Mouse (Mus musculus): Measurements from ENCODE around the gene Map2k7.

The Map2k7 gene

GRCm38 (mm10) chr8:4226323-4226722 is 12.2 kb upstream of the Map2k7 start:
- intact Hi-C loops (cut with DNase I), result no loop called here

GRCm38 (mm10) chr8:4226739-4227347 is 11.7 kb upstream of the Map2k7 start, which contains the start of gene Lrrc8e:
Gene Lrrc8e (plus strand): TSS chr8:4226827.
- intact Hi-C loops (cut with DNase I), result no loop called here

GRCm38 (mm10) chr8:4227919-4228318 is 10.6 kb upstream of the Map2k7 start:
- intact Hi-C loops (cut with DNase I), result no loop called here

GRCm38 (mm10) chr8:4229784-4230183 is 8.8 kb upstream of the Map2k7 start:
- intact Hi-C loops (cut with DNase I), result no loop called here

- intact Hi-C loops (cut with DNase I), result no loop called here
Measured at GRCm38 (mm10) chr8:4230612-4231351, 7.8 kb upstream of the Map2k7 start.

- intact Hi-C loops (cut with DNase I), result no loop called here
Measured at GRCm38 (mm10) chr8:4237814-4238433, 616 bp upstream of the Map2k7 start.

GRCm38 (mm10) chr8:4239193-4239890 is 802 bp downstream of the Map2k7 start:
- intact Hi-C loops (cut with DNase I), result no loop called here

GRCm38 (mm10) chr8:4245061-4245460 is 6.5 kb downstream of the Map2k7 start:
- intact Hi-C loops (cut with DNase I), result no loop called here

GRCm38 (mm10) chr8:4245737-4246136 is 7.2 kb downstream of the Map2k7 start:
- intact Hi-C loops (cut with DNase I), result no loop called here

- intact Hi-C loops (cut with DNase I), result no loop called here
Measured at GRCm38 (mm10) chr8:4247241-4247640, 8.7 kb downstream of the Map2k7 start.

- intact Hi-C loops (cut with DNase I), result no loop called here
Measured at GRCm38 (mm10) chr8:4247951-4248540, 9.5 kb downstream of the Map2k7 start, which contains the start of gene Tgfbr3l. Gene Tgfbr3l (plus strand): TSS chr8:4248214.

- intact Hi-C loops (cut with DNase I), result no loop called here
Measured at GRCm38 (mm10) chr8:4249213-4249612, 10.7 kb downstream of the Map2k7 start.

GRCm38 (mm10) chr8:4250306-4250970 is 11.9 kb downstream of the Map2k7 start:
- intact Hi-C loops (cut with DNase I), result loop anchor here (5.0 to 10.0 kb wide), 2 partner anchors 72 to 424 kb away; no protein-coding TSS in a partner anchor

- intact Hi-C loops (cut with DNase I), result loop anchor here (5.0 to 10.0 kb wide), 2 partner anchors 70 to 423 kb away; no protein-coding TSS in a partner anchor
Measured at GRCm38 (mm10) chr8:4252116-4252760, 13.7 kb downstream of the Map2k7 start.

- intact Hi-C loops (cut with DNase I), result loop anchor here (5.0 to 10.0 kb wide), 2 partner anchors 69 to 422 kb away; no protein-coding TSS in a partner anchor
Measured at GRCm38 (mm10) chr8:4252934-4253841, 14.6 kb downstream of the Map2k7 start, which contains the start of gene Snapc2. Gene Snapc2 (plus strand): TSS chr8:4253080.

GRCm38 (mm10) chr8:4254001-4254400 is 15.5 kb downstream of the Map2k7 start:
- intact Hi-C loops (cut with DNase I), result loop anchor here (5.0 to 10.0 kb wide), 2 partner anchors 68 to 421 kb away; no protein-coding TSS in a partner anchor

GRCm38 (mm10) chr8:4255471-4255870 is 16.9 kb downstream of the Map2k7 start:
- intact Hi-C loops (cut with DNase I), result loop anchor here (5.0 to 10.0 kb wide), 3 partner anchors 63 to 419 kb away; no protein-coding TSS in a partner anchor

- intact Hi-C loops (cut with DNase I), result loop anchor here (5.0 to 10.0 kb wide), 3 partner anchors 65 to 418 kb away; no protein-coding TSS in a partner anchor
Measured at GRCm38 (mm10) chr8:4256911-4257310, 18.4 kb downstream of the Map2k7 start.
